18 mouse cellular contexts compared by ENCODE assay signal in genomic region chr3:153593103-153593502, GRCm38 (mm10).
"Had no signal": no experiment of that assay in that cellular context is flagged by ENCODE, and none has a peak within 500 bp of the region (broad histone marks: within the 10 kb centered on the region; RNA-seq: fewer than 3 reads in every experiment).

No protein-coding gene starts in this region.

- H3K4me1 ChIP-seq: intestine, embryonic 15.5 days; liver, embryonic 13.5 days had no signal

- H3K4me2 ChIP-seq: intestine, embryonic 15.5 days; liver, embryonic 13.5 days; lung, embryonic 14.5 days; midbrain, embryonic 12.5 days; midbrain, embryonic 15.5 days had no signal

- ATAC-seq: intestine, embryonic 15.5 days; lung, postnatal 0 days had no signal

- H3K27ac ChIP-seq: intestine, embryonic 15.5 days; left cerebral cortex, adult 2 months; liver, embryonic 13.5 days; macrophage; midbrain, embryonic 12.5 days; midbrain, embryonic 15.5 days had no signal

- H3K9me3 ChIP-seq: intestine, embryonic 15.5 days; liver, embryonic 13.5 days; midbrain, embryonic 12.5 days; midbrain, embryonic 15.5 days had no signal

- DNase-seq: kidney, adult 18-20 months; kidney, adult 9 months; kidney, postnatal 14 days; kidney, postnatal 4 days; layer of hippocampus, adult 9-11 months; liver, embryonic 13.5 days; lung, embryonic 14.5 days; retina, postnatal 1 day; thymus, adult 18-20 months; thymus, postnatal 36 days had no signal

- H3K9ac ChIP-seq: intestine, embryonic 15.5 days; liver, embryonic 13.5 days; lung, embryonic 14.5 days; midbrain, embryonic 12.5 days; midbrain, embryonic 15.5 days had no signal

- H3K36me3 ChIP-seq: intestine, embryonic 15.5 days; liver, embryonic 13.5 days; midbrain, embryonic 12.5 days; midbrain, embryonic 15.5 days had no signal

- H3K27me3 ChIP-seq: intestine, embryonic 15.5 days; liver, embryonic 13.5 days; megakaryocyte, embryonic 14.5 days; midbrain, embryonic 12.5 days; midbrain, embryonic 15.5 days had no signal

- H3K4me3 ChIP-seq: intestine, embryonic 15.5 days; left cerebral cortex, adult 2 months; liver, embryonic 13.5 days; megakaryocyte, embryonic 14.5 days; midbrain, embryonic 12.5 days; midbrain, embryonic 15.5 days; myocyte had no signal
